Mouse (Mus musculus) lung, postnatal 10 days (tissue): ENCODE results near the gene Clmp.
A peak's percentile ranks its signal among the peaks of the same experiment; 100 is the strongest.

Source experiments
- DNase-seq: peaks from one replicate; pipeline ENCODE4 v3.0.0; 2021

Clmp gene

DNA sequence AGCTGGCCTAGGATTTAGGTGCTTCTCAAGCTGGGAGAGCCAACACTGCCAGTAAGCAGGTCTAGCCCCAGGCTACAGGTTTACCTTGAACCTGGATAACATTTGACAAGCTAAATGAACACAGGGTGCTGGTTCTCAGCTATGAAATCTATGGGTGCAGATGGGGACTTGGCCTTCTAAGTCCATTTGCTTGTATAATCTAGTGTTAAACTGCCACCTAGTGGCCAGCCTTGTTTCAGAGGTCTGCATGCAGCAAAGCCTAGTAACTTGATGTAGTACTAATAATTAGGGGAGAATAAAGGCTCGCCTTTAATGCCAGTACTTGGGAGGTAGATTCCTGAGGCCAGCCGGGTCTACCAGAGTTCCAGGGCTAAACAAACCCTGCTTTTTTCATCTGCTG, 119.5 kb downstream of the Clmp start:
- DNase-seq = peak; percentile 92

DNA sequence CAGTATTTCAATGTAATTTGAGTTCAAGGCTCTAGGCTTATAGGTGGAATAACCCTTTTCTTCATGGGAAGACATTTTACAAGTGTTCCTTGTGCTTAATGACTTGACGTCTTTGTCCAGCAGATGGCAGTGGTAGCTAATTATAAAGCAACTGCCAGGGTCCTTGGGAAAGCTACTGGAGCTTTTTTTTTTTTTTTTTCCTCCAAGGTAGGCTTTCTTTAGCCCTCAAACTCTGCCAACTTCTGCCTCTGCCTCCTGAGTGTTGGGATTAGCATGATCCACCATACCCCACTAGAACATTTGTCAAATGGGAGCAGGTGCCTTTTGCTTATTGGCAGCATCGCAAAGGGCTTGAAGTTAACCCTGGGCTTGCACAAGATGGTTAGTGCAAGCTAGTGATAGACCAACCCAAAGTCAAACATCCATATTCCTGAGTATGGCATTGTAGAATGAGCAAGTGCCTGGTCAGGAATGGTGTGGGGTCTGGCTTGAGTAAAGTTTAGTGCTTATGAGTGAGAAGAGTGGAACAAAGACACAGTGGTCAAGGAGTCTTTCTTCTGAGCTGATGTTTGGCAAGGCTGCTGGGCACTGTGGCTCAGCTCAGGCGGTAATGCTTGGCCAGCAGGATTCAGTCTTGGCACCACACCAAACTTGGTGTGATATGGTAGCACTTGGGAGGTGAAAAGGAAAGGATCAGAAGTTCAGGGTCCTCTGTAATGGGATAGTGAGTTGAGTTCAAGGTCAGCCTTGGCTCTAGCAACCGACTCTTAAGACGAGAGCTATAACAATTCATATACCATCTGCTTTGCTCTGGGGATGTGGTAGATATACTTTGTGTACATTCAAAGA, 120.9 kb downstream of the Clmp start:
- peak; percentile 65 for DNase-seq

DNA sequence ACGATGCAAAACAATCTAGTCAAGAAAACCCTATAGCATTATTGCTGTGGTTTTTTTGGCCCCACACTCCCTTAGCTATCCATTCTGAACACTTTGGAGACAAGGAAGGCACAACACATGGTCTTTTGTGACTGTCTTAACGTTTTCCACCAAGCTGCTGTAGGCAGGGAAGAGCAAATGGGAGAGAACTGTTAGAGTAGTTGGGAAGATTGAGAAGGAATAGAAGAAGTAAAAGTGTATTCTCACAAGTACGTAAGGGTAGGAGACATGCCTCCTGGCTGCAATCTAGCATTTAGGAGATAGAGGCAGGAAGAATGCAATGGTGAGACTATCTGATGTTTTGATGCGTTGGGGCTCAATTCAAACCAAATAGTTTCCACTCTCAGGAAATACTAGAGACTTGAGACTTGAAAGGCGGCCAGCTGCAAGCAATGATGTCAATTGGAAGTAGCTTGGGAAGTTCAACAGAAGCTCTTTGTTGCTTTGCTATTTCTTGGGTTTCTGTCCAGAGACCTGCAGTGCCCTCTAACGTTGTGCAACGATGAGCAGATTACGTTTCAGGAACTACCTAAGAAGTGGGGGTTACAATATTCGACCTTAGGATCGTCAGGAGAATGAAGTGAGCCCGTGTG, 121.6 kb downstream of the Clmp start:
- peak; percentile 63 for DNase-seq

DNA sequence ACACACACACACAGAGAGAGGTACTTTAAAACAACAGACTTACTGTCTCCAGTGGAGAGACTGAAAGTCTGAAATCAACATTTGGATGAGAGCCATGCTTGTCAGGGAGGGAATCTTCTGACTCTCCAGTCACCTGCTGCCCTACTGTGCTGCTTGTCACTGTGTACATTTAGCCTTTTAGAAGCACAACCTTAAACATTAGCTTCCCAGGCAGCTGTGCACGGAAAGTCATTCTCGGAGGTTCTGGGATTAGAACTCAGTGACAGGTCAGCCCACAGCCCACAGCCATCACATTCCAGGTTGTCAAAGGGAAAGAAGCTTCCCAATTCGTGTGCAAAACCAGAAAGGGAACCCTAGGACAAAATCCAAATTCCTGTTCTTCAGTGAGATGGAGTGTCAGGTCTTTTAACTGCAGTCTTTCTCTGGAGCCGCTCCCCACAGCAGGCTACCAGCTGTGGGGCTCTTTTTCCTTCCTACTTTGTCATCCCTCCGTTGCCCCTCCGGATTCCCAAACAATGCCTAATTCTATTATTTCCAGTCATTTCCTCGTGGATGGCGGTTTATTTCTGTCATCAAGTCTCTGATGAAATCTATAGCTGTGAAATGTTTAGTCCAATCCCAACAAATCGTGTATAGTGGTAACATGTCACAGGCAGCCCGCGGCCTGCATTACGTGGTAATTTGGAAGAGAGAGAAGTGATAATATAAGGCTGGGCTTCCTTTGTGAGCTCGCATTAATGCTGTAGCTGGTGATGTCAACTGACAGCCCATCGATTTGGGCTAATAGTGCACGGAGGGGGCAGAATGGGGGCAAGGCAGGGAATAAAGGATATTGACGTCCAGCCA, 122.5 kb downstream of the Clmp start:
- DNase-seq = no peak

DNA sequence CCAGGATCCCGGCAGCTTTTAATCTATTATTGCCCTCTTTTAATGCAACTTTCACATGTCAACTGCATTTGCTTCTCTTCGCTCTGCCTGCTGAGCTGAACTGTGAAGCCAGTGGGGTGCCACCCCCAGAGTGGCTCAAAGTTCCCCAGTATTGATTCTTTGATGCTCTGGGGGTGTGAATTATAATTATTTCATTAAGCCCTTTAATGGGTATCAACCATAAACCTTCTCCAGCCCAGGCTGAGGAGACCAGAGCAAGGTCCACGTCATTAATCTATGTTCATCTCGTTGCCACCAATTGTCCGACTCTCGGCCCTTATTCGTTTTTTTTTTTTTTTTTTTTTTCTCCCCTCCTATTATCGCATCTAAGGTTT, 123.1 kb downstream of the Clmp start:
- DNase-seq = no peak

DNA sequence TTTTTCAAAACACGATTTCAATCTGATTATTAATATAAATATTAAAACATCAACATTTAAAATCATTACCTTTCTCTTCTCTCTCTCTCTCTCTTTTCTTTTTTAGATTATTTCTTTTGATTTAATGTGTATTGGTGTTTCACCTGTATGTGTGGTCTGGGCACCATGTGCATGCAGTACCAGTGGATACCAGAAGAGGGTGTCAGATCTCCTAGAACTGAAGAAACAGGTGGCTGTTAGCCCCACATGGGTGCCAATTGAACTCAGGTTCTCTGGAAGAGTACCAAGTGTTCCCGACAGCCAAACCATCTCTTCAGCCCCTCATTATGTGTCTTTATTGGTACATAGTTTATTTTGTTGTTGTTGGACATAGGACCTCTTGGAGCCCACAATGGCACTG, 126.1 kb downstream of the Clmp start:
- DNase-seq = peak; percentile 25

DNA sequence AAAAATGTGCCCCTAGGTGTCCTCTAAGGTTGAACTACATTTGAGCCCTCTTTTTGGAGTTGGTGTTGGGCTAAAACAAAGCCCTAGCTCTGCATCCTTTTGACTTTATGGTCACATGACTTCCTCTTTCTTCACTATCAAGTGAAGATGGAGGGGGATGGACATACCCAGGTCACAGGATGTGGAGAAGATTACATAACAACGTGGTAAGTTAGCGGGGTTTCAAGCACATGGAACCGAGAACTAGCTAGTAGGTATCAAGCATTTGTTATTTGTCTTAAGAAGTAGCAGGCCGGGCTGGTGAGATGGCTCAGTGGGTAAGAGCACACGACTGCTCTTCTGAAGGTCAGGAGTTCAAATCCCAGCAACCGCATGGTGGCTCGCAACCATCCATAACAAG, 128.3 kb downstream of the Clmp start:
- DNase-seq = no peak

DNA sequence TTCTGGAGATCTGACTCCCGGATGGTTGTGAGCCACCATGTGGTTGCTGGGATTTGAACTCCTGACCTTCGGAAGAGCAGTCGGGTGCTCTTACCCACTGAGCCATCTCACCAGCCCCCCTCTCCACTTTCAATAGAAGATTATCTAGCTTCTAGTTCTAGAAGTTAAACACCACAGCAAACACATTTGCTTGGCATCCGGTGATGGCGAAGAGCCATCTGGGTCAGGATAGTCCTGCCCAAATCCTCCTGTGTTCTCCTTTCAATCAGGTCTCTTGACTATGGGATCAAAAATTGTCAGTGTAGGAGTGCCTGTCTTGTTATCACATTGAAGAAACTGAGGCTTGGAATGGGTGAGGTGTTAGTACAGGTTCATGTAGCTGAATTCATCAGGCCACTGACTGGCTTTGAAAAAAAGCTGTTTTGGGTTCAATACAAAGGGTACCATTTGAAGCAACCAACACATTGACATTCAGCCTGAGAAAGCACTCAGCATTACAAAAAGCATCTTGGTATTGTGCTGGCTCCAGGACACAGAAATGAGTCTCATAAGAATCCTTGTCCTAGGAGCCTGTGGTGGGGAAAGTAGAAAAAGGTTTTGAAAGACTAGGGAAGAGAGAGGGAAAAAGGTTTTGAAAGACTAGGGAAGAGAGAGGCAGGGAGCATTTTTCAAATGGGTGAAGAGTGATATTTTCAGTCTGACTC, 131.7 kb downstream of the Clmp start:
- DNase-seq = no peak

DNA sequence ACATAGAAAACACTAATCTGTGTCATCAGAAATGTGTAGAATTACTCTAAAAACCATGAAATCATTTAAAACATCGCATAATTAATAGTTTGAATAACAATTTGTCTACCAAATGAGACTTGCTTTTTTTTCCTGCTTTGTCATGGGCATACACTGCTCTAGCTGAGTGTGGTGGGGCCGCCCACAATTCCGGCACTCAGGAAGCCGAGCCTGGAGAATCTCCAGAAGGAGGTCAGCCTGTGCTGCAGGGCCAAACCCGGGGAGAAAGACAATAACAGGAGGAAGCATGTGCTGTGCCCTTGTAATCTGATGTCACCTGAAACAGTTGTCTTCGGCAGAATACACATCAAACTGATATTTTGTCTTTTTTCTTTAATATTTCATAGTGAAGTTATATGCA, 139.8 kb downstream of the Clmp start:
- DNase-seq = no peak

DNA sequence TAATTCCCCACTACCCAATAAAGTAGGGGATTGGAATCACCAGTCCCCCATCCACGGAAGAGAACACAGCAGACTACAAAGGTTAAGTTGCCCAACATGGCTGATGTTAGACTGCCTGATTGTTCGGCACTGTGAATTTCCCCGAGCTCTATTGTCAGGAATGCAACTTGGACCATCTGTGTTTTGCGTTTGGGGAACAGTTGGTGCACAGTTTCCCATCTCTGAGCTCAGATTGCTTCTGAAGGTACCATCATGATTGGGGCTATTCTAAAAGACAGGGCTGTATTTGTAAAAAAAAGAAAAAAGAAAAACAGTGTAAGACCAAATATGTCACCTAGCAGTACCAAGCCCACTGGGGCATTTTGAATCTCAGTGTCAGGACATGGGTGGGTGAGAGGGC, 141.6 kb downstream of the Clmp start:
- DNase-seq = no peak

DNA sequence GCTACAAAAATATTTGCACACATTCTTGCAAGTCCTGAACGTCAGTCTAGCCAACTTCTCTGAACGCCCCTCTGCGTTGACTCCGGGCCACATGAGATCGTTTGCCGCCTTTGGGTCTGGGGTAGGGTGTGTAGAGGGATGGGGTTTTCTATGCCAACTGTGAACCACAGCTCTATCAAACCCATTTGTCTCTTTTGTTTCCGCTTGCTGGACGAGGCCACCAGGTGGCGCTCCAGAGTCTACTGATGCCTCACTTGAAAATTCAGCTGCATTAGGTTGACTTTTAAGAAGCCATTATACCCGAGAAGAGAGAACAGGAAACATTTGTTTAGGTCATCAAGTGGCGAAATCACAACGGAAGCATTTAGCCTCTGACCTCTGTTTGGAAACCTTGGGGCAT, 148.8 kb downstream of the Clmp start:
- peak; percentile 78 for DNase-seq
